ENCODE assay signal across 11 mouse cellular contexts in genomic region chr9:65603401-65604102, GRCm38 (mm10). TPM values are rescaled to one million over a fixed set of nuclear protein-coding genes. Genes with fewer than 3 reads are reported as not detected.
DNase-seq lines count a peak whose midpoint lies in the region; ATAC-seq and TF ChIP-seq lines count a peak whose summit lies in the region.
"Had no signal": no experiment of that assay in that cellular context is flagged by ENCODE, and none has a peak within 500 bp of the region (broad histone marks: within the 10 kb centered on the region; RNA-seq: fewer than 3 reads in every experiment).

No protein-coding gene starts in this region.

- H3K27me3 ChIP-seq in forebrain, postnatal 0 days (ENCODE audit: insufficient read depth, low read length): no peaks in the 10 kb centered on the region
- H3K27me3 ChIP-seq in forebrain, embryonic 14.5 days (replicated peaks; ENCODE audit: control insufficient read depth, insufficient read depth, low read length): no peaks in the 10 kb centered on the region

- H3K9me3 ChIP-seq in forebrain, postnatal 0 days (ENCODE audit: low read length): no peaks in the 10 kb centered on the region
- no peaks in the 10 kb centered on the region for H3K9me3 ChIP-seq in forebrain, embryonic 14.5 days (replicated peaks; ENCODE audit: control insufficient read depth, low read length)
- H3K9me3 ChIP-seq: liver, embryonic 15.5 days had no signal

- H3K27ac ChIP-seq in forebrain, postnatal 0 days (ENCODE audit: low read depth, low read length): no peak overlapping the region
- no peak overlapping the region for H3K27ac ChIP-seq in forebrain, embryonic 14.5 days (ENCODE audit: low read depth, low read length)
- H3K27ac ChIP-seq: liver, embryonic 15.5 days had no signal

- WGBS in forebrain, postnatal 0 days: 45% methylated on average over 8 of the region's 8 CpGs
- WGBS in forebrain, embryonic 14.5 days: 52% methylated on average over 8 of the region's 8 CpGs
- WGBS in lung, adult 2 months: 61% methylated on average over 8 of the region's 8 CpGs

- no peaks in the 10 kb centered on the region for H3K36me3 ChIP-seq in forebrain, postnatal 0 days (ENCODE audit: insufficient read depth)
- no peaks in the 10 kb centered on the region for H3K36me3 ChIP-seq in forebrain, embryonic 14.5 days (ENCODE audit: control insufficient read depth, insufficient read depth, low read length)
- H3K36me3 ChIP-seq: liver, embryonic 15.5 days had no signal

- no peak overlapping the region for H3K4me3 ChIP-seq in forebrain, postnatal 0 days (ENCODE audit: low read depth, low read length)
- H3K4me3 ChIP-seq in forebrain, embryonic 14.5 days (ENCODE audit: low read depth, low read length): no peak overlapping the region
- H3K4me3 ChIP-seq in lung, adult 2 months (replicated peaks; ENCODE audit: extremely low read depth, low read depth, low read length): no peak overlapping the region
- H3K4me3 ChIP-seq: liver, embryonic 15.5 days had no signal

- TF ChIP-seq POLR2A in lung, adult 2 months (IDR thresholded peaks at IDR 0.05; ENCODE audit: borderline replicate concordance, extremely low read depth, low read depth, low read length): no peak
- TF ChIP-seq POLR2A in brain, embryonic 14.5 days (IDR thresholded peaks at IDR 0.05; ENCODE audit: borderline replicate concordance, extremely low read depth, insufficient read depth, insufficient read length, poor library complexity, severe bottlenecking): no peak

- peak; percentile 45 for TF ChIP-seq CTCF in forebrain, postnatal 0 days (IDR thresholded peaks at IDR 0.05; ENCODE audit: low read depth)
- TF ChIP-seq CTCF in lung, adult 2 months (IDR thresholded peaks at IDR 0.05; ENCODE audit: insufficient read depth, low read length): peak; percentile 24; the same call in 1 of the 2 replicates
- TF ChIP-seq CTCF in brain, embryonic 14.5 days (IDR thresholded peaks at IDR 0.05; ENCODE audit: borderline replicate concordance, extremely low read depth, insufficient read depth, insufficient read length): peak; percentile 42; the same call in 1 of the 2 replicates

- no peak overlapping the region for H3K4me2 ChIP-seq in forebrain, postnatal 0 days (ENCODE audit: low read depth)
- H3K4me2 ChIP-seq in forebrain, embryonic 14.5 days (ENCODE audit: low read length): no peak overlapping the region
- H3K4me2 ChIP-seq: liver, embryonic 15.5 days had no signal

- no peaks in the 10 kb centered on the region for H3K4me1 ChIP-seq in forebrain, postnatal 0 days (ENCODE audit: insufficient read depth)
- no peaks in the 10 kb centered on the region for H3K4me1 ChIP-seq in forebrain, embryonic 14.5 days (ENCODE audit: control insufficient read depth, insufficient read depth, low read length)
- peaks cover 2% of the 10 kb centered on the region for H3K4me1 ChIP-seq in lung, adult 2 months (ENCODE audit: control insufficient read depth, insufficient read depth, low read length)

- ATAC-seq in forebrain, postnatal 0 days: no peak
- no peak for ATAC-seq in forebrain, embryonic 14.5 days

- DNase-seq in forebrain, postnatal 0 days: no peak
- DNase-seq in forebrain, embryonic 14.5 days (ENCODE audit: low spot score): no peak
- no peak for DNase-seq in lung, adult 2 months
- DNase-seq in lung, adult 18-20 months: no peak
- peak; percentile 11 for DNase-seq in brain, embryonic 14.5 days (ENCODE audit: low read depth)
- peak; percentile 64 for DNase-seq in retina, embryonic 14.5 days (ENCODE audit: low spot score)
- DNase-seq in spleen, adult 12 weeks (ENCODE audit: low spot score): no peak
- DNase-seq in T-cell, adult 2 months (ENCODE audit: low spot score): no peak
- DNase-seq: right cerebral cortex, postnatal 25 days; thymus, postnatal 4 days had no signal

- H3K9ac ChIP-seq in forebrain, postnatal 0 days: no peak overlapping the region
- H3K9ac ChIP-seq in forebrain, embryonic 14.5 days (ENCODE audit: low read length): no peak overlapping the region
- H3K9ac ChIP-seq: liver, embryonic 15.5 days had no signal

RNA-seq across cellular contexts. Expression of gene Pif1, which starts 16.6 kb away (rescaled TPM):
- total RNA-seq in forebrain, postnatal 0 days (2014; rRNA removed): 1.5 and 3.7 TPM in 2 replicates
- 0.75 and 1.0 TPM in 2 replicates for polyA plus RNA-seq in forebrain, postnatal 0 days (2015; fragmentation: Nextera tagmentation; extraction: Ambion mirVana)
- 5.8 and 6.3 TPM in 2 replicates for polyA plus RNA-seq in forebrain, embryonic 14.5 days (2014; fragmentation: Nextera tagmentation; extraction: Ambion mirVana)
- 0.36 and 1.0 TPM in 2 replicates for polyA plus RNA-seq in lung, adult 2 months (2012; rRNA removed)
- 7.7 TPM in 2 replicates for polyA plus RNA-seq in brain, embryonic 14.5 days (2012; rRNA removed)

RNA-seq across cellular contexts. Expression of gene Plekho2, which starts 23.7 kb away (rescaled TPM):
- total RNA-seq in forebrain, postnatal 0 days (2014; rRNA removed): 5.2 and 5.4 TPM in 2 replicates
- 3.1 and 4.0 TPM in 2 replicates for polyA plus RNA-seq in forebrain, postnatal 0 days (2015; fragmentation: Nextera tagmentation; extraction: Ambion mirVana)
- 3.6 and 3.9 TPM in 2 replicates for polyA plus RNA-seq in forebrain, embryonic 14.5 days (2014; fragmentation: Nextera tagmentation; extraction: Ambion mirVana)
- 31.6 and 36.7 TPM in 2 replicates for polyA plus RNA-seq in lung, adult 2 months (2012; rRNA removed)
- polyA plus RNA-seq in brain, embryonic 14.5 days (2012; rRNA removed): 5.9 TPM in 2 replicates

RNA-seq across cellular contexts. Expression of gene Rbpms2, which starts 25.9 kb away (rescaled TPM):
- total RNA-seq in forebrain, postnatal 0 days (2014; rRNA removed): 1.6 and 2.4 TPM in 2 replicates
- polyA plus RNA-seq in forebrain, postnatal 0 days (2015; fragmentation: Nextera tagmentation; extraction: Ambion mirVana): 2.8 and 3.3 TPM in 2 replicates
- polyA plus RNA-seq in forebrain, embryonic 14.5 days (2014; fragmentation: Nextera tagmentation; extraction: Ambion mirVana): 3.8 TPM in 2 replicates
- 16.0 and 18.4 TPM in 2 replicates for polyA plus RNA-seq in lung, adult 2 months (2012; rRNA removed)
- polyA plus RNA-seq in brain, embryonic 14.5 days (2012; rRNA removed): 6.9 and 7.0 TPM in 2 replicates

Comparison
In these comparisons a context has a peak if more than half of its experiments do, and no peak if none do; other contexts are left out.
1. DNase-seq: peak in brain, embryonic 14.5 days (single experiment) and retina, embryonic 14.5 days (single experiment); none in forebrain, postnatal 0 days (single experiment), forebrain, embryonic 14.5 days (single experiment), lung, adult 2 months (single experiment), lung, adult 18-20 months (0 of 2), spleen, adult 12 weeks (single experiment) and T-cell, adult 2 months (single experiment).
2. Peak in every context shown above with its lines, with median percentiles within 50 percentile points of each other: CTCF ChIP-seq.